Mouse (Mus musculus): ENCODE results near the gene Pim1. TPM values are rescaled to one million over a fixed set of nuclear protein-coding genes. Genes with fewer than 3 reads are reported as not detected.
"Not testable (repeated sequence)": the region's sequence is repeated elsewhere in the genome, so short reads cannot be mapped to it uniquely, and the experiment has no call there.

Pim1 gene
- 32.2 and 33.1 TPM in 2 replicates for polyA plus RNA-seq (2016; fragmentation: Nextera tagmentation; extraction: Ambion mirVana)

DNA sequence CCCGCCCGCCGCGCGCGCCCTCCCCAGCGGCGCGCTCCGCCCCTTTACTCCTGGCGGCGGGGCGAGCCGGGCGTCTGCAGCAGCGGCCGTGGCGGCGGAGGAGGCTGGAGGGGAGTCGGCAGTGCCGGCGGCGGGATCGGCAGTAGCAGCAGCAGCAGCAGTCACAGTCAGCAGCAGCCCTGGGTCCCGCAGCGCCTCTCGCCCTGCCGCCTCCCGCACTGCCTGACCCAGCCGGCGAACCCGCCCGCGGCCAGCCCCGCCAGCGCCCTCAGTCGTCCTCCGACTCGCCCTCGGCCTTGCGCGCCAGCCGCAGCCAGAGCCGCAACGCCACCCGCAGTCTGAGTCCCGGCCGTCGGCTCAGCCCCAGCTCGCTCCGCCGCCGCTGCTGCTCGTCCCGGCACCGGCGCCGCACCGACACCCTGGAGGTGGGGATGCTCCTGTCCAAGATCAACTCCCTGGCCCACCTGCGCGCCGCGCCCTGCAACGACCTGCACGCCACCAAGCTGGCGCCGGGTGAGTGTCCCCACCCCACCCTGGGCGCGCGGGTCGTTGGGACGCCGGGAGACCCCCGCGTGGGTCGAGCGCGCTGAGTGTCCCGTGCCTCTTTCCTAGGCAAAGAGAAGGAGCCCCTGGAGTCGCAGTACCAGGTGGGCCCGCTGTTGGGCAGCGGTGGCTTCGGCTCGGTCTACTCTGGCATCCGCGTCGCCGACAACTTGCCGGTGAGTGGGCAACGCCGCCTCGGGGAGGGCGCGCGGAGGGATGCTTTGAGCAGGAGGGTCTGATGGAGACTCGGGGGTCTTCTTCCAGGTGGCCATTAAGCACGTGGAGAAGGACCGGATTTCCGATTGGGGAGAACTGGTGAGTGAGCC, at the start of gene Pim1:
TSS of gene Pim1 (plus strand) at position 41 of the 869 bp plus-strand sequence.
- Histone ChIP-seq H3K4me1 (peaks cover 58% of the 10 kb centered on the region), H3K27me3 (ENCODE audit: poor library complexity, severe bottlenecking) (0 out of 2 replicates have a peak, but pooled peaks cover 4% of the 10 kb centered on the region), H3K4me3 (peak within 1 kb of the TSS; percentile 98), H3K27ac (peak within 1 kb of the TSS; percentile 97), H3K9me3 (no peaks in the 10 kb centered on the region), H3K36me3 (replicated peaks) (peaks cover 25% of the 10 kb centered on the region)
- DNase-seq (ENCODE audit: extremely low spot score, low spot score): peak; percentile 80
- WGBS: under 1% methylated on average over 90 of the region's 99 CpGs

DNA sequence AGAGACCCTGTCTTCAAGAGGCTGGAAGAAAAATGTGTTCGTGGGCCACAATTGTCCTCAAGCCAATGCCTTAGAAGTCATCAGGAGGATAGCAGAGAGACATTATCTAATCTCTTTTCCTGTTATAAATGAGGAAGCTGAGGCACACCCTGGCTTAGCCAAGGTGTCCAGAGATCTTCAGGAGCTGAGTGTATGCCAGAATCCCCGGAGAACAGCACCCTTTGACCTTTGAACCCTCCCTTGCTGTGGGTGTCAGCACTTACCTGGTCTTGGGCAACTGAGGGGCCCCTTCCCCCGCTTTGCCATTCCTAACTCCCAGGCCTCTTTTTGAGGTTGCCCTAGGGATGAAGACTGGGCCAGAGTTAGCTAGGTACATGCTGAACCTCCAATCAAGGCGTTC, 49.0 kb upstream of the Pim1 start:
- Histone ChIP-seq H3K4me3 (no peak overlapping the region), H3K36me3 (replicated peaks) (no peaks in the 10 kb centered on the region), H3K27me3 (ENCODE audit: poor library complexity, severe bottlenecking) (peaks cover 11% of the 10 kb centered on the region; the same call in 1 of the 2 replicates), H3K4me1 (peaks cover 81% of the 10 kb centered on the region), H3K9me3 (no peaks in the 10 kb centered on the region), H3K27ac (peak overlapping the region; percentile 91; the same call in 1 of the 2 replicates)
- WGBS: 77% methylated on average over 4 of the region's 4 CpGs
- DNase-seq (ENCODE audit: extremely low spot score, low spot score): no peak

DNA sequence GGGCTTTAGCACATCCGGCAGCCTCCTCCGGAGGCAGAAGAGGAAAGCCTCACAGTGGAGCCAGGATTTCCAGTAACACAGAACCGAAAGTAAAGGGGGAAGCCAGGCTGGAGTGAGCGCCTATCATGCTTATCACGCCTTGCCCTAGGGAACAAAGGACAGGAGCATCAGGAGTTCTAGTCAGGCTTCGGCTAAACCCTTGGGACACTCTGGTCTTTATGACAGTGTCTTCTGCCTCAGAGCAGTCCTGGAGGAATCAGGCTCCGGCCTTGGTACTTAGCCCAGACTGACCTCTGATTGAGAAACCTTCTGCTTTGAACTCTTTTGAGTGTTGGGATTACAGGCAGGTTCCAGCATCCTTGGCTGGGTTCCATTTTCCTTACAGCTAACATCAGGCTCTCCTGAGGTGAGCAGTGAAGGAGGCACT, 48.4 kb upstream of the Pim1 start:
- Histone ChIP-seq H3K4me3 (no peak overlapping the region), H3K4me1 (peaks cover 75% of the 10 kb centered on the region), H3K27ac (peak overlapping the region; percentile 91), H3K36me3 (replicated peaks) (no peaks in the 10 kb centered on the region), H3K9me3 (no peaks in the 10 kb centered on the region), H3K27me3 (ENCODE audit: poor library complexity, severe bottlenecking) (peaks cover 13% of the 10 kb centered on the region)
- WGBS: 66% methylated on average over 7 of the region's 7 CpGs
- DNase-seq (ENCODE audit: extremely low spot score, low spot score): no peak

DNA sequence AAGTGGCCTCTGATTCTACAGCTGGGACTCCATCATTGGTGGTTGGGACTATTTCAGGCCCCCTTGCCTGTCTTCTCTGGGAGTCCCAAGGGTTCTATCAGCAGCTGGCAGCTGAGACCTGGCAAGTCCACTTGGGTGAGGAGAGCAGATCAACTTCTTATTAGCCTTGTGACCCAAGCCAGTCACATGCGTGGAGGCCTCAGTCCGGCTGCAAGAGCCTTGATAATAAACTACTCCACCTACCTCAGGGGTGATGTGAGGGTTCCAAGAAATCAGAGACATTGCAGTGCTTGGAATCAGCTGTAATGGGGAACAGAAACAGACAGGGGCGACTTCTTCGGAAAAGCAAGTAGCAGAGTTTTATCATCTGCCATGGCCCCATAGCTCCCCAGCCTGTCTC, 46.8 kb upstream of the Pim1 start:
- Histone ChIP-seq H3K27me3 (ENCODE audit: poor library complexity, severe bottlenecking) (peaks cover 21% of the 10 kb centered on the region), H3K27ac (peak overlapping the region; percentile 75), H3K9me3 (no peaks in the 10 kb centered on the region), H3K4me3 (no peak overlapping the region), H3K36me3 (replicated peaks) (no peaks in the 10 kb centered on the region), H3K4me1 (peaks cover 73% of the 10 kb centered on the region)
- DNase-seq (ENCODE audit: extremely low spot score, low spot score): no peak
- WGBS: 94% methylated on average over 4 of the region's 4 CpGs

DNA sequence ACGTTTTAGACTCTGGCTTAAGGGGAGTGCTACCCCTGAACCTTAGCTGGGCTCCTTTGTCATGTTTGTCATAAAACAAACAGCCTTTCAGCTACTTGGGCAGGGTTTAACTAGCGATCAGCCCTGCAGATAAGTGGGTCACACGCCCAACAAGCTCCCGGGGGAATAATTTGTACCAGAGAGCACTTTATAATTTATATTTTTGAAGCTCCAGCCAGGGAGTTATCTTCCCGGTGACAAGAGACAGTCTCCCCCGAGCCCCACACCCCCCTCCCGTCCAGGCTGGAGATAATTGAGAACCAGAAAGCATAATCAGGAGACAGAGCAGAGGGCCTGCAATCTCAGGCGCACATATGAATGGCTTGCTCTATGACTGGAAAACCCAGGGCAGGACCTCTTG, 45.5 kb upstream of the Pim1 start:
- Histone ChIP-seq H3K4me3 (no peak overlapping the region), H3K9me3 (no peaks in the 10 kb centered on the region), H3K4me1 (peaks cover 70% of the 10 kb centered on the region), H3K27ac (peak overlapping the region; percentile 75), H3K36me3 (replicated peaks) (no peaks in the 10 kb centered on the region), H3K27me3 (ENCODE audit: poor library complexity, severe bottlenecking) (peaks cover 19% of the 10 kb centered on the region)
- WGBS: 46% methylated on average over 8 of the region's 8 CpGs
- no peak for DNase-seq (ENCODE audit: extremely low spot score, low spot score)

DNA sequence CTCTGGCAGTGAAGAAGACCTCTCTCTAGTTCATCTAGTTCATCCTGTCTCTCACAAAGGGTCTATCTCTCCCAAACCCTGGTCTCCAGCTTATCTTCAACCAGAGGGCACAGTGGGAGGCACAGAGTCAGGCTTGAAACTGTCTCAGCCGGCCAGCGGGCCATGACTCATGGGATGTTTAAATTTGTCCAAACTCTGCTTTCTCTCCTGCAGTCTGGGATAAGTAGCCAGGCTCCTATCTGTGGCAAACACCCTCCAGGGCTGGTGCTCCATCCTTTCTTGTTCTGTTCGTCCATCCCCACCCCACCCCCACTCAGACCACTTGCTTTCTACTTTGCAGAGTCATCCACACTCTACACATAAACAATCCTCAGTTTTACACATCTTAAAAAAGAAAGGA, 43.2 kb upstream of the Pim1 start:
- 64% methylated on average over 3 of the region's 3 CpGs for WGBS
- no peak for DNase-seq (ENCODE audit: extremely low spot score, low spot score)
- Histone ChIP-seq H3K4me1 (peaks cover 72% of the 10 kb centered on the region), H3K4me3 (no peak overlapping the region), H3K9me3 (peaks cover 5% of the 10 kb centered on the region; the same call in 1 of the 2 replicates), H3K36me3 (replicated peaks) (no peaks in the 10 kb centered on the region), H3K27ac (peak overlapping the region; percentile 65), H3K27me3 (ENCODE audit: poor library complexity, severe bottlenecking) (peaks cover 10% of the 10 kb centered on the region; the same call in 1 of the 2 replicates)

DNA sequence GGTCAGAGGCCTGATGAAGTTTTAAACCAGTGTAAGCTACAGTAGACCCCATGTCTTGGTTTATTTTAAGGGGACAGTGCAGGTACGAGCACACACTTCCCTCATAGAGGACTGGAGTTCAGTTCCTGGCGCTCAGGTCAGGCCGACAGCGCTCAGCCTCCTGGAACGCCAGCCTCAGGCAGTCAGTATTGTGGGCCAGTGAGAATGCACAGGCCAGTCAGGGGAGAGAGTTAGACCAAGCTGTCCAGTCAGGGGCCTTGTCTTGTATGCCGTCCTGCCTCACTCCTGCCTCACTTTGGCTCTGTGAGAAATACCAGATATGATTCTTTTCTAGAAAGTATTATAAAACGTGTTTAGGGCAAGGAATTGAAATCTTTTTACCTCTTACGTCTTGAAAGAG, 42.5 kb upstream of the Pim1 start:
- Histone ChIP-seq H3K4me3 (no peak overlapping the region), H3K27ac (peak overlapping the region; percentile 65), H3K36me3 (replicated peaks) (no peaks in the 10 kb centered on the region), H3K9me3 (peaks cover 9% of the 10 kb centered on the region; the same call in 1 of the 2 replicates), H3K27me3 (ENCODE audit: poor library complexity, severe bottlenecking) (peaks cover 10% of the 10 kb centered on the region; the same call in 1 of the 2 replicates), H3K4me1 (peaks cover 67% of the 10 kb centered on the region)
- no peak for DNase-seq (ENCODE audit: extremely low spot score, low spot score)
- 59% methylated on average over 8 of the region's 8 CpGs for WGBS

DNA sequence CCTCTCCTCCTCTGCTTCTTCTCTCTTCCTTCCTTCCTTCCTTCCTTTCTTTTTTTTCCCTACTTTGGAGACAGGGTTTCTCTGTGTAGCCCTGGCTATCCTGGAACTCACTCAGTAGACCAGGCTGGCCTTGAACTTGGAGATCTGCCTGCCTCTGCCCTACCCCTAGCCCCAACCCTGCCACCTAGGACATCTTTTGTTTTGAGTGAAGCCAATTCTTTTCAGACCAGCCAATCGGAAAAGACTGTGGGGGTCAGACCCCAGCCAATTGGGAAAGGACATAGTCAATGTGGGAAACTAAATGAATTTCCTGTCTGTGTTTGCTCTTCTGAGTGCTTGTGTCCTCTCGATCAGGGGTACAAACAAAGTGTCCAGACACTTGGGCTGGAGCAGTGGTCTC, 42.0 kb upstream of the Pim1 start:
- peaks cover 10% of the 10 kb centered on the region; the same call in 1 of the 2 replicates for H3K27me3 ChIP-seq (ENCODE audit: poor library complexity, severe bottlenecking)
- peaks cover 67% of the 10 kb centered on the region for H3K4me1 ChIP-seq
- H3K27ac ChIP-seq: peak overlapping the region; percentile 65
- no peak for DNase-seq (ENCODE audit: extremely low spot score, low spot score)
- 77% methylated on average over 2 of the region's 2 CpGs for WGBS
- peaks cover 12% of the 10 kb centered on the region; the same call in 1 of the 2 replicates for H3K9me3 ChIP-seq
- H3K4me3 ChIP-seq: no peak overlapping the region
- H3K36me3 ChIP-seq (replicated peaks): no peaks in the 10 kb centered on the region

DNA sequence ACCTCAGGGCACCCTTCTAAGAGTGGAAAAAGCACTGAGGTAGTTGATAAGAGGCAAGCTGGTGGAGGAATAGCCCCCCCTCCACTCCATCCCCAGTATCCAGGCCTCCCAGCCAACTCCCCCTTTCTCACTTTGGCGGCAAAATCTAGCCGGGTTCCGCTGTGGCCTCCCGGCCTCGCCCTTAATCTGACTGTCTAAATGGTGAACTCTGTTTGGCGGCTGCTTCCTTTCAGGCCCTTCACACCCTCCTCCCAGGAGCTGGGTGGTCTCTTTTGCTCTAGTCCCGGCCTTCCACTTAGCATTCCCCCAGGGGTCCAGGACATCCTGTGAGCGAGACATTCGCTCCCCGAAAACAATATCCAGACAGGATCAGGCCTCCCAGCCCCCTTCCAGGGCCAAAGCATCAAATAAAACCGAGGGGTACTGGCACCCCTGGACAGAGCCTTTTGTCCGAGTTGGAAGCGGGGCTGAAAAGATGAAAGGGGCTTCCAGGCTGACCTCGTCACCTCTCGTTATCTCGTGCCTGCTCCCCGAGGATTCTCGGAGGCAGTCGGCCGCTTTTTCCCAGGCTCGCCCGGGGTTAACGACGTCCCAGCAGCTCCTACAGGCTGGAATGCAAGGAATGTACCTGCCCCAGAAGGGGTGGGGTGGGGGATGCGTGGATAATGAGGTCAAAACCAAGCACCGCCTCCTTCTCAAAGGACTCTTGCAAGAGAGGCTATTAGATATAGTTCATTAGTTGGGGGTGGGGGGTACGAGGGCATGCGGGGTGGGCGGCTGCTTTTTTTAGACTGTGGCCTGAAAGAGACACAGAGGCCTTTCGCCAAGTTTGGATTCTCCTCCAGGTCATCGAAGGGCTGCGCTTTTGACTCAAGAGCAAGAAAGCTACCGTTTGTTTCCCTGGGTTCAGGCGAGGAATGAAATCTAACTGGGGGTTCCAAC, 39.4 kb upstream of the Pim1 start:
- peaks cover 10% of the 10 kb centered on the region; the same call in 1 of the 2 replicates for H3K27me3 ChIP-seq (ENCODE audit: poor library complexity, severe bottlenecking)
- under 1% methylated on average over 34 of the region's 34 CpGs for WGBS
- peaks cover 52% of the 10 kb centered on the region for H3K4me1 ChIP-seq
- peak overlapping the region; percentile 91 for H3K27ac ChIP-seq
- H3K4me3 ChIP-seq: peak overlapping the region; percentile 40
- H3K36me3 ChIP-seq (replicated peaks): no peaks in the 10 kb centered on the region
- peak; percentile 94 for DNase-seq (ENCODE audit: extremely low spot score, low spot score)
- peaks cover 21% of the 10 kb centered on the region for H3K9me3 ChIP-seq

DNA sequence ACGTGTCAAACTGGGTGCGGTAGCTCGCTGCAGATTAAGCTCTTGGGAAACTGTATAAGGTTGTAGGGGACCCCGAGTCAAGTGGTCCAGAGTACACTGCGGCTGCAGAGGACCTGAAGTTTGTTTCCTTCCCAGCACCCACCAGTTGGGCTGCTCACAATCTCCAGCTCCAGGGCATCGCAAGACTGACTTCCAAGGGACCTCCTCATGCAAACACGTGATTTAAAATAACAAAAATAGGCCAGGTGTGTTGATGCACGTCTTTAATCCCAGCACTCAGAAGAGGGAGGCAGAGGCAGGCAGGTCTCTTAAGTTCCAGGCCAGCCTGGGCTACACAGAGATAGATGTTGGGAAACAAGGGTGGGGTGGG, 38.7 kb upstream of the Pim1 start:
- 23% methylated on average over 8 of the region's 8 CpGs for WGBS
- Histone ChIP-seq H3K27me3 (ENCODE audit: poor library complexity, severe bottlenecking) (peaks cover 10% of the 10 kb centered on the region; the same call in 1 of the 2 replicates), H3K36me3 (replicated peaks) (no peaks in the 10 kb centered on the region), H3K9me3 (peaks cover 21% of the 10 kb centered on the region), H3K4me3 (peak overlapping the region; percentile 40; the same call in 1 of the 2 replicates), H3K4me1 (peaks cover 55% of the 10 kb centered on the region), H3K27ac (peak overlapping the region; percentile 91)
- no peak for DNase-seq (ENCODE audit: extremely low spot score, low spot score)

DNA sequence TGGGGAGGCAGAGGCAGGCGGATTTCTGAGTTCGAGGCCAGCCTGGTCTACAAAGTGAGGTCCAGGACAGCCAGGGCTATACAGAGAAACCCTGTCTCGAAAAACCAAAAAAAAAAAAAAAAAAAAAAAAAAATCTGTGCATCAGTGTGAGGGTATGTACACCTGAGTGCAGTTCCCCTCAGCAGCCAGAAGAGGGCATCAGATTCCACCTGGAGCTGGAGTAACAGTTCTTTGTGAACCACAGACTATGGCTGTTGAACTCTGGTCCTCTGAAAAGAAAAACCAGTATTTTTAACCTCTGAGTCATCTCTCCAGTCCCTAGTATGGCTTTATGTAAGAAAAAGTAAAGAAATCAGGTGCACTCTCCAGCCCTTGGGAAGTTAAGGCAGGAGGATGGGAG, 36.4 kb upstream of the Pim1 start:
- H3K4me1 ChIP-seq: peaks cover 61% of the 10 kb centered on the region
- not testable (repeated sequence) for DNase-seq (ENCODE audit: extremely low spot score, low spot score); H3K27me3 ChIP-seq (ENCODE audit: poor library complexity, severe bottlenecking); H3K4me3 ChIP-seq; H3K36me3 ChIP-seq (replicated peaks); H3K27ac ChIP-seq
- 89% methylated on average over 3 of the region's 3 CpGs for WGBS
- H3K9me3 ChIP-seq: peaks cover 21% of the 10 kb centered on the region

DNA sequence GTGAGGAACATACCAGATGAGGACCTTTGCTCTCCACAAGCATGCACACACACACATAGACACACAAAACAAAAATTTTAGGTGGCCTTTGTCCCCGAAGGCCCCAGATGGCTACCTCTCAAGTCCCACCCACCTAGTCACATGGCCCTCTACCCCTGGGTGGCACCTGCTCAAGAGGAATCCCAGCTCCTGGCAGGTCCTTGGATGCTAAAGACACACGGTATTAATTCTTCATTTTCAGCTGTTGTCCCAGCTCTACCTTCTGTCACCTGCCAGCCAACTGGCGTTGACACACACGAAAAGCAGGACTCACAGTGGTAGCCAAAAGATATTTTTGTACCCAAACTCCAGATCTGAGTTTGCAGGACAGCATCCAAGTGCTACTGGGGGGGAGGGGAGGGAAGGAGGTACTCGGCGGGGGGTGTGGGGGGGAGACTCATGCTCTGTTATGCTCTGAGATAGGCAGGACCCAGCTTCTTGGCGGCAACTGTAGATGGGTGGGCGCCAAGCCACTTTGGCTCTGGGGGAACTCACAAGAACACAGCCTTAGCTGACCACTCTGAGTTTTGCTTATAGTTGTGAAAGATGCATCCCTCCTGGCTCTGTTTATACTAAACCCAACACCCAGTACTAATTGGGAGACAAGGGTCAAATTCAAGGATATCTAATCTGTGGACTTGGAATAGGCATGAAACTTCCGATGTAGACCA, 35.0 kb upstream of the Pim1 start:
- H3K9me3 ChIP-seq: peaks cover 21% of the 10 kb centered on the region
- peaks cover 64% of the 10 kb centered on the region for H3K4me1 ChIP-seq
- no peak overlapping the region for H3K4me3 ChIP-seq
- H3K27ac ChIP-seq: peak overlapping the region; percentile 68
- H3K36me3 ChIP-seq (replicated peaks): no peaks in the 10 kb centered on the region
- WGBS: 92% methylated on average over 9 of the region's 9 CpGs
- peaks cover 4% of the 10 kb centered on the region; the same call in 1 of the 2 replicates for H3K27me3 ChIP-seq (ENCODE audit: poor library complexity, severe bottlenecking)
- no peak for DNase-seq (ENCODE audit: extremely low spot score, low spot score)

Data from forebrain, embryonic 10.5 days (tissue).